Mouse (Mus musculus): ENCODE measurements around the gene Fgfr2. TPM values are rescaled to one million over a fixed set of nuclear protein-coding genes. Genes with fewer than 3 reads are reported as not detected.
"Not testable (repeated sequence)": the region's sequence is repeated elsewhere in the genome, so short reads cannot be mapped to it uniquely, and the experiment has no call there.

Fgfr2 gene
- polyA plus RNA-seq, 2 experiments from 2014 or later = not detected

GRCm38 (mm10) chr7:132486403-132487178 is 636.6 kb downstream of the Fgfr2 start:
- ATAC-seq = no peak

GRCm38 (mm10) chr7:132484424-132484823 is 638.7 kb downstream of the Fgfr2 start:
- ATAC-seq = no peak

GRCm38 (mm10) chr7:132480696-132481306 is 642.3 kb downstream of the Fgfr2 start:
- ATAC-seq = no peak

GRCm38 (mm10) chr7:132478295-132478809 is 644.8 kb downstream of the Fgfr2 start:
- ATAC-seq = no peak

- no peak for ATAC-seq
Observed at GRCm38 (mm10) chr7:132477753-132478152, 645.4 kb downstream of the Fgfr2 start.

- no peak for ATAC-seq
Observed at GRCm38 (mm10) chr7:132476491-132476890, 646.7 kb downstream of the Fgfr2 start.

GRCm38 (mm10) chr7:132475069-132475468 is 648.1 kb downstream of the Fgfr2 start:
- no peak for ATAC-seq

- no peak for ATAC-seq
Observed at GRCm38 (mm10) chr7:132471327-132471726, 651.8 kb downstream of the Fgfr2 start.

- no peak for ATAC-seq
Observed at GRCm38 (mm10) chr7:132468391-132468790, 654.8 kb downstream of the Fgfr2 start.

- no peak for ATAC-seq
Observed at GRCm38 (mm10) chr7:132465897-132466296, 657.3 kb downstream of the Fgfr2 start.

GRCm38 (mm10) chr7:132464894-132465293 is 658.3 kb downstream of the Fgfr2 start:
- no peak for ATAC-seq

GRCm38 (mm10) chr7:132458493-132458892 is 664.7 kb downstream of the Fgfr2 start:
- ATAC-seq = no peak

GRCm38 (mm10) chr7:132455071-132455720 is 668.0 kb downstream of the Fgfr2 start:
- no peak for ATAC-seq

GRCm38 (mm10) chr7:132449891-132450735 is 673.0 kb downstream of the Fgfr2 start:
- ATAC-seq = no peak

- no peak for ATAC-seq
Observed at GRCm38 (mm10) chr7:132448511-132449154, 674.5 kb downstream of the Fgfr2 start.

GRCm38 (mm10) chr7:132447558-132447957 is 675.6 kb downstream of the Fgfr2 start:
- ATAC-seq = no peak

- ATAC-seq = no peak
Observed at GRCm38 (mm10) chr7:132446841-132447240, 676.3 kb downstream of the Fgfr2 start.

GRCm38 (mm10) chr7:132444221-132444620 is 678.9 kb downstream of the Fgfr2 start:
- ATAC-seq = no peak

GRCm38 (mm10) chr7:132443769-132444168 is 679.4 kb downstream of the Fgfr2 start:
- no peak for ATAC-seq

- no peak for ATAC-seq
Observed at GRCm38 (mm10) chr7:132443134-132443533, 680.0 kb downstream of the Fgfr2 start.

GRCm38 (mm10) chr7:132442133-132442763 is 680.9 kb downstream of the Fgfr2 start:
- not testable (repeated sequence) for ATAC-seq

All from activated CD4-positive, CD25-positive, alpha-beta regulatory T cell, adult 4 months (primary cell).